Mouse (Mus musculus) ES-E14 (cell line): ENCODE data around the gene Fam181a.

ENCODE experiments used
- CHD2 ChIP-seq: IDR thresholded peaks from 2 replicates; pipeline ENCODE4 v1.6.1; 2014; ENCODE audit warnings: mild to moderate bottlenecking, low read depth, low read length, inconsistent platforms
- HCFC1 ChIP-seq: IDR thresholded peaks from 2 replicates; pipeline ENCODE4 v1.6.1; 2012; ENCODE audit warnings: low read length, inconsistent platforms, borderline replicate concordance; ENCODE audit not compliant: insufficient read depth
- MAFK ChIP-seq: IDR thresholded peaks from 2 replicates; pipeline ENCODE4 v1.6.1; 2014; ENCODE audit warnings: mild to moderate bottlenecking, low read depth, low read length, inconsistent platforms; ENCODE audit not compliant: insufficient read depth
- ZC3H11A ChIP-seq: IDR thresholded peaks from 2 replicates; pipeline ENCODE4 v1.6.1; 2012; ENCODE audit warnings: low read depth, mild to moderate bottlenecking, inconsistent platforms, low read length, borderline replicate concordance
- ZNF384 ChIP-seq: IDR thresholded peaks from 2 replicates; pipeline ENCODE4 v1.6.1; 2012; ENCODE audit warnings: low read depth, low read length, inconsistent platforms

DNA sequence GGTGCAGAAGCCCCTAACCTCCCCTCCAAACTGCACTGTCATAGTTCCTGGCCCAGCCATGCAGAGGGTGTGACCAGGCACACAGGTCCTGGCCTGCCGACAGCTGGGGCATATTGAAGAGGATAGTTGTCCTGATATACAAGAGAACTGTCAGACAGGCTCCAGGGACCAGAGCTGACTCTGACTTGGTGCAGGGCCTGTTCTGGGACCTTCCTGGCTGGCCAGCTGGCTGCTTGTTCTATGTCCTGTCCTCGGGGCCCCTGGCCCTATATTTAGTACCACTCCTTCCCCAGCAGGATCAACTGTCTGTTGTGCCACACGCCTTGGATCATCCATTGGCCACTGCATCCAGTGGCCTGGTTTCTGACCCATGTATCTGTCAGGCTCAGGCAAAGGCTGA, 51.6 kb downstream of the Fam181a start:
- TF ChIP-seq ZNF384: no peak
- TF ChIP-seq MAFK: no peak
- TF ChIP-seq CHD2: no peak
- TF ChIP-seq ZC3H11A: no peak
- TF ChIP-seq HCFC1: no peak
